Mouse (Mus musculus) layer of hippocampus, postnatal 25 days (tissue): ENCODE measurements around the gene Sh3tc1. TPM values are rescaled to one million over a fixed set of nuclear protein-coding genes. Genes with fewer than 3 reads are reported as not detected.

Experiments used
- DNase-seq, 2 experiments: peaks; one replicate each; pipeline ENCODE4 v3.0.0; 2022; ENCODE audit warnings: mixed read lengths in 2 of 2, low spot score in 1 of 2; ENCODE audit errors: extremely low spot score in 1 of 2
- total RNA-seq, 2 experiments: library from RNA; stranded (reverse); gene quantifications; 2 replicates each; pipeline ENCODE4 v1.2.3; 2021

The Sh3tc1 gene
- total RNA-seq, 2 experiments from 2014 or later = 1.5 to 1.6 TPM

DNA sequence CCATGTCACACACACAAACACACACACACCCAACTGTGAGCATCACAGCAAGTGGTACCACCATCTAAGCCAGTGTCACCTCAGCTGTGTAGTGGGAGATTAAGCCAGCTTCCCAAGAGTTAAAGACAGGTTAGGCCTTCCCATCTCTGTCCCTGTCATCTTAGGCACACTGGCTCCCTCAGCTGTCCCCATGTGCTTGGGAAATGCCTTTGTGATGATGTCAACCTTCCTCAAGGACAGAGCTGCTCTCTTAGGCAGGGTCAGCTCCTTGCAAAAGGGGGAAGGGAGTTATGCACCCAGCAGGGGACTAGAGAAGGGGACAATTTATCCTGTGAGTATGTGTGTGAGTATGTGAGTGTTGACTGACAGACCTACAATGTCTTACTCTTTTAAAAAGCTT, 50.4 kb downstream of the Sh3tc1 start:
- no peak for DNase-seq

DNA sequence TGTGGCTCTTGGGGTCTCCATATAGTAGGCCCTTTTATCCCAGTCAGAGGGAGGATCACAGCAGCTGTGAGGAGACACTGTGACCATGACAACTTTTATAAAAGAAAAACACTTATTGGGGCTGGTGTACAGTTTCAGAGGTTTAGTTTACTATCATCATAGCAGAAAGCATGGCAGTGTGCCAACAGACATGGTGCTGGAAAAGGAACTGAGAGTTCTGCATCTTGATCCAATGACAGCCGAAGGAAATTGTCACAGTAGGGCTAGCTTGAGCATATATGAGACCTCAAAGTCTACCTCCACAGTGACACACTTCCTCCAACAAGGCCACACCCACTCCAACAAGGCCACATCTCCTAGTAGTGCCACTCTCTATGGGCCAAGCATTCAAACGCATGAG, 50.9 kb downstream of the Sh3tc1 start:
- DNase-seq = no peak

DNA sequence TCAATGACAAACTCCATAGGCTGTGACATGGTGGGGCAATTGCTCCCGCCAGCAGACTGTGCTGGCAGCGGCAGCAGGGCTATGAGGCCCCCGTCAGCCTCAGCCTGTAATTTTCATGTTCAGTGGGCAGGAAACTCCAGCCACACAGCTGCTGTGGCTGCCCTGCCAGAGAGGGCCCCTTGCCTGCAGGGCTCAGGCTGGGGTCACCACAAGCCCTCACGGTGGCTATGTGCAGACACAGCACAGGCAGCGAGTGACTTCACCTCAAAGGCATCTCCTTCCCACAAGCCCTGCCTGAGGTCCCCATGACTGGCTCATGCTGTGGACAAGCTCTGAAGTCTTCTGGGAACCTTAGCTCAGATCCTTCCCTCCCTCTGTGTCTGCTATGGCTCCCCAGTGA, 52.7 kb downstream of the Sh3tc1 start:
- DNase-seq = no peak

DNA sequence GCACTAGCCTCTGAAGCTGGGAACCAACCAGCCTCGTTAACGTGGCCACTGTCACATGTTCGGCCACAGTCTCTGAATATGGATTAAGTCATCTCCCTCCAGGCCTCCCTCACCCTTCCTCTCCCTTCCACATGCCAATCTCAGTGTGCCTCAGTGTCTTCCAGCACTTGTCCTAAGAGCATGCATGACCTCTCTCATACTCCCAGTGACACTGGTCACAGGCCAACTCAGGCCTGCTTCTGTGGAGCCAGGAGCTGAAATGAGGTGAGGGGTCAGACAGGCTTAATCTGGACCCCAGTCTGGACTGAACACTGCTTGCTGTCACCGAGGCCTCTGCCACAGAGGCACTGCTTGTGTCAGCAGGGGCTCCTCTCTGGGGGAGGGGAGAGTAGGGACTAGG, 53.5 kb downstream of the Sh3tc1 start:
- no peak for DNase-seq

DNA sequence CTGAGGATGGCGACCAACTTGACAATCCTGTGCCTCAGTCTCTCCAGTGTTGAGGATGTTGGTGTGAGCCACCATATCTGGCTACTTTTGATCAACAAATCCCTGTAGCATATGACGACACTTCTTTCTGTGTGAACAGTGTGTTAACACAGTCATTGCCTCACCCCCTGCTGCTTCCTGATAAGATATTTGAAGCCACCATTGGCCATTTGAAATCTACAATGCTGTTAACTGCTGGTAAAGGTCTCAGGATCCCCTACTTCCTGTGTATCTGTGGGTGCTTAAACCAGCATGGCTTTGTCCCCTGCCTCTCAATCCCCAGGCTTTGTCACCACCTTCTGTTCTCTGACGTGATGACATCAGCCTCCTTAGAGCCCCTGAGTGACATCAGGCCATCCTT, 54.7 kb downstream of the Sh3tc1 start:
- no peak for DNase-seq

DNA sequence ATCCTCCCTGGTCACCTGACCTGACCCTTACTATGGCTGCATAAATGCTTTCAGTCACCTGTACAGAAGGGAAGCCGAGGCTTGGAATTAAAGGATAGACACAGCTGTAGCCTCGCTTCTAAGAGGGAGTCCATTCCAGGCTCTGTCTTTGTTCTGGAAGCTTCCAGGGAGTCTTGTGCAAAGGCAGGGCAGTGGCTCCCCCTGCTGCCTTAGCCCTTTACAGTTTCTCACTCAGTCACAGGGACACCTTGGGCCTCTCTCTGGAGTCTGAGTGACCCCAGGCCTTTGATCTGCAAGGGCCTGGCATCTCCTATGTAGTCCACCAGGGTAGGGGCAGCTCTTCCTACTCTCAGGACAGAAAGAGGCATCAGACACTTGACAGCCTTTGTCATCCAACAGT, 58.8 kb downstream of the Sh3tc1 start:
- peak in 1 of 2 experiments; percentile 36 for DNase-seq

DNA sequence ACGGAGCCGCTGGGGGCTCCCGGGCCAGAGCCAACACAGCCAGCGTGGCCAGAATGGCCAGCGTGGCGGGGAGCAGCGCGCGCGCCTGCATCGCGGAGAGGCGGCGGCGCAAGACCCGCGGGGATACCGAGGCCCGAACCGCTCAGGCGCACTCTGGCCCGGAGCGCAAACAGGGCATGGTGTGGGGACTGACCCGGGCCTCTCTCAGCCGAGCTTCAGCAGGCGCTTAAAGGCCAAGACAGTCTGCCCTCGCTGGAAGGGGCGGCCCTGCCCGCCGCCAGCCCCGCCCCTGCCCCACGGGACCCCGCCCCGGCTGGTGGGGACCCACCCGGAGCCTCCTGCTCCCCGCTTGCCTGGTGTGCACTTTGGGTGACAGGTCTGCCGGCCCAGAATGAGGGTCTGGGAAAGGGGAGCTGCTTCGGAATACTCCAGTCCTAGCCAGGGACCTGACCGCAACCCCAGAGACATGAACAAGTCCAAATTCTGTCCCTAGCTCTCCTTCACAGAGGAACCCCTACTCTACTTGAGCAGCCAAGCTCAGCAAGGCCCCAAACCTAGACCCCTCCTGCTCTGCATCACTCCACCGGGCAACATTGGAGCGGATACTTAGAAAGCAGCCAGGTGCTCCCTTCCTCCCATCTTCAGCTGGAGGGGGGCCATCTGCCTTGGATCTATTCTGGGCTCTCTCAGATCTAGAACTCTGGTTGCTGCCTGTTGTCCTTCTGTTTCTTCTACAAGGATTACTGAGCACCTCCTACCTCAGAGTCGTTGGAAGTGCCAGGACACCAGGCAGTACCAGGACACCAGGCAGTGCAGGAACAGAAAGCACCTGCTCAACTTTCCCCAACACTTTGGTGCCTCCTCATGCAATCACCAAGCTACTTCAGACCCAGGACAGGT, 60.3 kb downstream of the Sh3tc1 start, which contains the start of gene Htra3:
Htra3 (minus strand) TSS at position 527 of the 900 bp plus-strand sequence.
- DNase-seq = no peak

DNA sequence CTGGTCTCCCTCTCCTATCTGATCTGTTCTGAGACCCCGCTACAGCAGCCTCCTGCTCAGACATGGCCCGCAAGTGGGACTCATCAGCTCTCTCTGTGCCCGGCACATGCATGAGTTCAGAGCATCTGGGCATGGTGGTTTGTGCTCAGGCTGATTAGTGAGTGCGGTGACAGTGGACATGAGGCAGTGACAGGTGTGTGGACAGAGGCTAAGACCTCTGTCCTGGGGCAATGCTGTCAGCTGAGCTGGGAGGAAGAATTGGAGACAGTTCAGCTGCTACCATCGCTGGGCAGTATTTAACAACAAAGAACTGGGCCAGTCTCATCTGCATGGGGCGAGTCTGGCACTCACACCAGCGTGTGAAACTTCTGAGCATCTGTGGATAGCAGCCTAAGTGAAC, 62.8 kb downstream of the Sh3tc1 start:
- DNase-seq = no peak

DNA sequence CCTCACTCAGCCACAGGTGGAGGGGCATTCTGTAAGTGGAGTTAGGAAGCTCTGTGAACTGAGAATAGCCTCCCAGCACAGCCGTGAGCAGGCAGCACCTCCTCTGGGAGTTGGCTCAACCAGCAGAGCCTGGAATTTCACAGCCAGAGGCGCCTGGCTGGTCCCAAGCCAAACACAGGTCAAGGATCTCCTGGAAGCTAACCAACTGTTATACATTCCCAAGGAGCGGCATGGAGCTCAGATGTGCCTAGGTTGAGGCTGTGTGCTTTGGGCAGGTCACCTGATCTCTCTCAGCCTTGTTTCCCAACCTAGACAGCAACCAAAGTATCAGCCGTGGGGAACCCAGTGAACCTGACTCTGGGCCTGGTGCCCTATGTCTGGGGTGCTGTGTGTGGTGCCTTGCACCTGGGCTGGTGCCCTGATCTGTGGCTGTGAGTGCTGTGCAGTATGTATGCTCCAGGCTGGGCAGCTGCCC, 65.7 kb downstream of the Sh3tc1 start:
- no peak for DNase-seq

DNA sequence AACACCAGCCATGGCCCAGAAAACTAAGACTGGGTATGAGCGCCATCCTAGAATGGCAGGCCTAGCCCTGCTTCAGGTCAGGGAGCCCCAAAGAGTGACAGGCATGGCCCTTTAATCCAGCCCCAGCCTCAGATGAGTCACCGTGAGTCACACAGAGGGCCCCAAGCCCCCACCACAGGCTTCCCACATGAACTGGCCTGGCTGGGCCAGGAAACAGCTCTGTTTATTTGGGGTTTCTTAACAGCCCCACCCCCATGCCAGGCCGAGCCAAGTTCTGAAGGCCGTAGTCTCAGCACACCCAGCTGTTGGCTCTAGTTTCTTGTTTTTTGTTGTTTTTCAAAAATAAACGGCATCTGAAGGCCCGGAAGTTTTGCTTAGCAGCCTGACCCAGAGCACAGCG, 66.7 kb downstream of the Sh3tc1 start:
- DNase-seq = no peak

DNA sequence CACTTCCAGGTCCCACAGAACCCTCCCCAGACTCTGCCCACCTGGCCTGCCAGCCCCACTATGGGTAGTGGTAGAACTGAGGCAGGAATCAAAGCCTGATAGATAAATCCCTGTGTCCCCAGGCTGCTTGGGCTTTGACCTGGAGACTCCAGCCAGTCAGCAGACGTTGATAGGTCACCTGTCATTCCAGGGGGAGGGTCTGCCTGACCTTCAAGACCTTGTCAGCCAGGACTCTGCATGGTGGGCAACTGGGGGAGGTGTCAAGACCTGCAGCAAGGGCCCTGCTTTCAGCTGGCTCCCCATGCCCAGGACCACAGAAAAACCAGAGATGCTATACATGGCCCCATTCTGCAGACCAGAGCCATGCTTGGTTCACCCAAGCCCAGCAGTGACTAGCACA, 67.2 kb downstream of the Sh3tc1 start:
- no peak for DNase-seq

DNA sequence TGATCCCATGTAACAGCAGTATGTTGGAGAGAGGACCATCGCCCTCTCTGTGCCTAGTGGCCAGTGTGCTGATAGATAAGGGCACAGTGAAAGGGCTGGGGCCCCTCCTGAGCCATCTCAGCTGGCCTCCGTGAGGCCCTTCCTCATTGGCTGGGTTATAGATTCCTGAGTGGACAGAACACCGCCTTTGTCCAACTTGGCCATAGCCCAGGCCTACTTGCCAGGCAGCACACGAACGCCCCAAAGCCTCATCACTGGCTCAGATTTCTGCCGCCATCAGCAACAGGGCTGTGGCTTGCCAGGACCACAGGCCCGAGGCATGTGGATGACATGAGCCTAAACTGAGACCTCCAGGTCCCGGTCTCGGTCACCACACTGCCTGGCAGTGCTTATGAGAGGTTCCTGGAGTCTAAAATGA, 68.3 kb downstream of the Sh3tc1 start:
- peak in 1 of 2 experiments; percentile 44 for DNase-seq

DNA sequence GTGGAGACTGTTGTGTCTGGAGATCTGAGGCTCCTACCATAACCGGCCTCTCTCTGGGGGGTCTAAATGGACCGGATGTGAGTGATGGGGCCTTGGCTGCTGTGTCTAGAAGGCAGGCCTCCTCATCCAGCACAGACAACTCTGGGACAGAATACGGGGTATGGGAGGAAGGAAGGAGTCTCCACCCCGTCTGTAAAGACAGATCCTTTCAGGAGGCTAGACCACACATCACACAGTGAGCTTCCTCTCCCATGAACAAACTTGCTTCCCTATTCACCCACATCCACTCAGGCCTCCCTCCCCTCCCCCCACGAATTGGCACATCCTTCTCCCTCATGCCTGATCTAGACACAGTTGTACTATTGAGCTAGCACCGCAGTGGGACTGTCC, 69.4 kb downstream of the Sh3tc1 start:
- peak in 1 of 2 experiments; percentile 50 for DNase-seq

DNA sequence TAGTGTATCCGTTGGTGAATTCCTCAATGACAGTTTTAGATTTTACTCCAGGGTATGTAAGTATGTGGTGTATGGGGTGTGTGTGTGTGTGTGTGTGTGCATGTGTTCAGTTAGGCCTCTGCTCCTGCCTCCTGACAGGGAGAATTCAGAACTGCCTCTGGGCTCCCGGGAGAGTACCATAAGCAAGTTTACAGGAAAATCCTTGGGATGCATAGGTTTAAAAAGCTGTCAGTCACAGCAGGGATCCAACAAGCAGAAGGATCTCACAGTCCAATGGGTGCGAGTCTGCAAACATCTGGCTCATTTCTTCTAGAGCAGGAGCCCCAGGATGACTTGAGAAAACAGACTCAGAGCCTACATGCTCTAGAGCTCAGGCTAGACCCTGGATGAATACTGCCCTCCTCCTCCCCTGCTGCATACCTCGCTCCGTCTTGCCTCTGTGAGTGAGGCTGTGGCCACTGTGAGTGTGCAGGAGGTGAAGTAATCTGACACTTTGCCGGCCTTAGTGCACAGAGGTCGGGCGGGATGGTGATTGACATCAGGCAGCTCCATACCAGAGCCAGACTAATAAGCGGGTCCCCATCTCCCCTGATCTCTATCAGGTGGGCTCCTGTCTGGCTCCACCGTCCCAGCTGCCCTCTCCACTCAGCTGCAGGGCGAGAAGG, 69.9 kb downstream of the Sh3tc1 start:
- DNase-seq = no peak

DNA sequence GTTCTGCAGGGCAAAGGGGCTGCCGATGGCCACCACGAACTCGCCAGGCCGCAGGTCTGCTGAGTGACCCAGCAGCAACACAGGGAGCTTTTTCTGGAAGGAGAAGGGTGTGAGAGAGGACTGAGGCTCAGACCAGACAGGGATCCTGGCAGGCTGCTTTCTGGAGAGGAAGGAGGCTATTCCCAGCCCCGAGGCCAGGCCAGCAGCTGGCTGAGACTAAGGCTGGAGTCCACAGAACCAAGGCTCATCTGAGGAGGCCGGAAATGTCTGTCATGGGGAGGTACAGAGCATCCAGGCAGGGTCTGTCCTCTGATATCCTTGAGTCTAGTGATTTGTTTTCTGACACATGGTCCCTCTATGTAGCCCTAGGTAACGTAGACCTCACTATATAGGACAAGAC, 73.6 kb downstream of the Sh3tc1 start:
- no peak for DNase-seq

DNA sequence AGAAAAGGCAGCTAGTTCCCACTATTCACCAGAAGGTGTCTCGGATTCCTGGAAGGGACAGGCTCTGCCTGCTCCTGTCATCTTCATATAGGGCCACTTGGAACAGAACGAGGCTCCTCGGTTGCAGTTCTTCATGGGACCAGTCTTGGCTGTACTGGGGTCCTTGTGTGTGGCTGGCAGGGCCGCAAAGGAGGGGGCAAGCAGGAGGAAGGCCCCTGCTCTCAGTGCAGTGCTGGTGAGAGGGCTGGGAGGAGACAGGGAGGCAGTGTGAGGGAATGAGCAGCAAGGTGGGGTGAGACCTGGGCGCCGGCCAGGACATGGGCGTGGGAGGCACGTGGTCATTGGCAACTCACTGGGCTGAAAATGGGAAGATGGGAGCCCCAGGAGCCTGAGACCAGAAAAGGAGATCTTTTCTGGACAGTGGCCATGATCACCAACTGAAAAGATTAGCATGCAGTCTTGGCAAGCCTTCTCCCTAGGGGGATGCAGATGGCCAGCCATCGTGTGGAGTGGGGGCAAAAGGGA, 77.7 kb downstream of the Sh3tc1 start:
- DNase-seq = no peak

DNA sequence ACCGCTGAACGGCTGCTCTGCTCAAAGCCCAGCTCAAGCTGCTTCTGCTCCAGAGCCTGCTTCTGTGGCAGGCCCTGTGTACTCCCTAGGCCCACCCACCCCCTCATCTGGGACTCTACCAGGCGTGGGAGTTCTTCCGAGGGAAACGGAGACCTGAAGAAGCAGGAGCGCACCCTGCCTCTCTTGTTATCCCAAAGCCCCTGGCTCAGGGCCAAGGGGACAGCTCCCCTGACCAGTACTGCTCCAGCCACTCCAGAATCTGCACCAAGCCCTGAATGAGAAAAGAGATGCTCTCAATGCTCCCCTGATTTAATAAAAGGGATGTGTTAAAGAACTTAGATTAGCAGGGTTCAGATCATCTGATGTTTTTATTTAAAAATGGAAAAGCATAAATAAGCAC, 78.6 kb downstream of the Sh3tc1 start:
- DNase-seq = no peak

DNA sequence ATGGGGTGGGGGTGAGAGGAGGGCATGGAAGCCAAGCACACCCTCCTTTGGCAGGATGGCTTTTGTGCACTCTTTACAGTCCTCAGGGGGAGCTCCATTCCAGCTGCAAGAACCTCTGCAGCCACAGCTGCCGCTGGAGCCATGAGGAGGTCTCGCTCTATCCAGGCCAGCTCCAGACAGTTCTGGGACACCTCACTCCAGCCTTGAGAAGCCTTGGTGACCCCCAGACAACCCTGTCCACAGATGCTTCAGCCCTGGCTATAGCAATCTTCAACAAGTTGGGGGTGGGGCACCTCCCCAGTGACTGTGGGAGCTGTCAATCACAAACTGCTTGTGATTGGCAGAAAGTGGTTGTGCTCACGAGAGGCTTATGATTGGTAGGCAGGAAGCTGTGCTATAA, 80.3 kb downstream of the Sh3tc1 start:
- DNase-seq = no peak

DNA sequence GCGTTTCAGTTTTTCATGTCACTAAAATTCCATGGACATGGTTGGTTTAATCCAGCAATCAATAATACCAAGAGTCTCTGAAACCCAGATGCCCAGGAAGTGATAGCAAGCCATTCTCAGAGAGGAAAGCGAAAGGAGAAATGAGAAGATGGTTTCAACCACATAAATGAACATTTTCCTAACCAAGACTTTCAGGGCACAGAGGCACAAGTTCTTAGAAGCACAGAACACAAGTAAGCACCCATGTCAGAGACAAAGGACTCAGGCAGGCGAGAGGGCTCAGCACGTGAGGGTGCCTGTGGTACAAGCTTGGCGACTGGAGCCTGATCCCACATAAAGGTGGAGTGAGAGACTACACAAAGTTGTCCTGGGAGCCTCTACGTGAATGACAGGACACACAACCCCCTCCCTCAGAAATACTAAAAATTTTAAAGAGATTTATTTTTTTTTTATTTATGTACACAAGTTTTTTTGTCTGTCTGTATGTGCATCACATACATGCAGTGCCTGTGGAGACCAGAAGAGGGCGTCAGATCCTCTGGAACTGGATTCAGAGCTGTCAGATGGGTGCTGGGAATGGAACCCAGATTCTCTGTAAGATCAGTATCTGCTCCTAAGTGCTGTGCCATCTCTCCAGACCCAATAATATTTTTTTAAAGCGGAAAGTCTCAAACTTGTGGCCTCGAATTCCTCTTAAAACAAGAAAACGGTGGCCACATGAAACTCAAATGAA, 83.9 kb downstream of the Sh3tc1 start:
- DNase-seq = no peak

DNA sequence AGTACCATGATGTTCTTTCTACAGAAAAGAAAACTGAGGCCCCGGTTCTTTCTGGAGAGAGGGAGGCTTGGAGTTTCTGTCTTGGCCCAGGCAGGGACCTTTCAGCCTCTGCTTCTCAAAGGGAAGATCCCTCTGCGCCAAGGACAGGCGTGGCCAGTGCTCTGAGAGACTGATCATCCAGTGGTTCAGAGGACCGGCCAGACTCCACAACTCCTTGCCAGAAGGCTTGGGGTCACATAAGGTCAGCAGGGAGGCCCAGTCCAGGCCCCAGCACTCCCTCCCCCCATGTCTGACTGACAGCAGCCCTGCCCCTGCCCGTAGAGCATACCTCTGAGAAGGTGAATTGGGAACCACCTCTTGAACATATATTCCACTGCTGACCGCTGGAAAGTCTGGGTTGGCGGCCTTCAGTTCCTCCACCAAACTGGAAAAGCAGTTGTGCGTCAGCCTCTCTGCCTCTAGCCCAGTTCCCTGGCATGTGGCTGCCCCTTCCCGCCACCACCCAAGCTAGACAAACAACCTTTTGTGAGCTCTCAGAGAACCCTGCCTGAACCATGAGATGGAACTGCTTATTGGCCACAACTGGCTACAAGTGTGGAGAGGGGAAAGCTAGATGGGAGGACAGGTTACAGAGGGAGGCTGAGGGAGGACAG, 85.9 kb downstream of the Sh3tc1 start:
- no peak for DNase-seq
